Mouse (Mus musculus) forebrain, embryonic 16.5 days (tissue): ENCODE data around the gene Inpp4b. TPM values are rescaled to one million over a fixed set of nuclear protein-coding genes. Genes with fewer than 3 reads are reported as not detected.

Experiments
- ATAC-seq: fragments of 200-750 bp; cut with Nextera tagmentation; 2 replicates; pipeline ENCODE4 v1.8.0; 2017; ENCODE audit warnings: mild to moderate bottlenecking, moderate library complexity
- H3K27ac ChIP-seq: fragments of 300-500 bp; sonication (generic); 2 replicates; pipeline ENCODE4 v1.5.1; 2014; ENCODE audit warnings: low read length, control low read depth
- H3K27me3 ChIP-seq: fragments of 300-500 bp; sonication (generic); replicated peaks from 2 replicates; pipeline ENCODE4 v1.6.1; 2014; ENCODE audit warnings: low read length; ENCODE audit not compliant: control insufficient read depth, insufficient read depth
- H3K36me3 ChIP-seq: fragments of 300-500 bp; sonication (generic); 2 replicates; pipeline ENCODE4 v1.6.1; 2014; ENCODE audit not compliant: control insufficient read depth, insufficient read depth
- H3K4me1 ChIP-seq: fragments of 300-500 bp; sonication (generic); replicated peaks from 2 replicates; pipeline ENCODE4 v1.6.1; 2014; ENCODE audit warnings: low read length; ENCODE audit not compliant: control insufficient read depth, insufficient read depth
- H3K4me2 ChIP-seq: fragments of 300-500 bp; sonication (generic); 2 replicates; pipeline ENCODE4 v1.6.1; 2014; ENCODE audit warnings: mild to moderate bottlenecking, low read length, control low read depth
- H3K4me3 ChIP-seq: fragments of 300-500 bp; sonication (generic); replicated peaks from 2 replicates; pipeline ENCODE4 v1.5.1; 2014; ENCODE audit warnings: mild to moderate bottlenecking, low read length, control low read depth
- H3K9ac ChIP-seq: fragments of 300-500 bp; sonication (generic); replicated peaks from 2 replicates; pipeline ENCODE4 v1.6.1; 2014; ENCODE audit warnings: low read depth, low read length, control low read depth
- H3K9me3 ChIP-seq: fragments of 300-500 bp; sonication (generic); 2 replicates; pipeline ENCODE4 v1.6.1; 2016; ENCODE audit warnings: low read length; ENCODE audit not compliant: control insufficient read depth
- WGBS: fragments of 180-500 bp; shearing (Covaris S2); extraction: QIAGEN DNeasy Blood & Tissue Kit; methylation state at CpG from one replicate; pipeline ENCODE4 v1.1.7; 2014; 5-methylcytosine and 5-hydroxymethylcytosine counted together
- polyA plus RNA-seq: library from polyadenylated mRNA; unstranded; fragments of >200 nt; fragmentation: Nextera tagmentation; extraction: Ambion mirVana; gene quantifications from 2 replicates; pipeline ENCODE4 v1.2.1, GENCODE M21; 2015

Inpp4b gene
- polyA plus RNA-seq, 1 experiment from 2014 or later, result 6.5 TPM

DNA sequence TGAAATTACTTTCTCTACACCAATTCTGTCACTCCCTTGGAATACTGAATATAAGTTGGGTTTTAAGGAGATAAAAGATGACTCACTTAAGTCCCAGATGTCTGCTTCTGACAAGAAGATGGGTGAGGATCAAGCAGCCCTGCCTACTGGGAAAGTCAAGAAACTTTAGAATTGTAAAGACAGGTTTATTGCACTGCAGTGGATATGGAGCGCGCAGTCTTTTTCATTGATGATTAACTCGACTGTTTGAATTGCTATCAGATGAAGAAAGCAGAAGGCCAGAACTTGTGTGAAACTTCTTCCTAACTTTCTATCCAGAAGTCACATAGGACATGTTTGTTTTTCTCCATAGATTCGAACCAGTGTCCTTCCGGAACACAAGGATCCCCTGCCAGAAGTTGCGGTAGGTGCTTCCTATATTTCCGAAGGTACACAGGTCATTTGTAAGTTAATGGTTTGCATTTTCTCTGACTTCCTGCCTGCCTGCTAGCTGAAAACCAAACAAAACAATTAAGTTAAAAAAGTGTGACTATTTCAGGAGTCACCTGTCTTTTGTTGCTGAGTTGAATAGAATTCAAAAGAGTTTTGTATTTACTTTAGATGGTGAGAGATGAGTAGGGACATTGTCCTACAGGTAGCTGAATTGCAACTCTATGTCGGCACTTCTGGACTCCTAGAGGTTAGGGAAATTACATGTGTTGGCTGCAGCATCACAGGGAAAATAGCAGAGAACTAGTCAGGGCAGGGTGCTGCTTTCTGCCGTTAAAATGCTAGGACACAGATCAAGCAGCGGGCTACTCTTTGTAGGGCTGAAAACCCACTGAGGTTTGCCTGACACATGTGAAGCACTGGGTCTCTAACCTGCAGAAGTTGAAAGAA is 502.0 kb downstream of the Inpp4b start:
- Histone ChIP-seq H3K4me3 (no peak overlapping the region), H3K9ac (no peak overlapping the region), H3K4me2 (no peak overlapping the region), H3K4me1 (peaks cover 4% of the 10 kb centered on the region; the same call in 1 of the 2 replicates), H3K27ac (no peak overlapping the region), H3K27me3 (no peaks in the 10 kb centered on the region), H3K9me3 (no peaks in the 10 kb centered on the region), H3K36me3 (no peaks in the 10 kb centered on the region)
- WGBS, result 84% methylated on average over 10 of the region's 10 CpGs
- ATAC-seq, result no peak

DNA sequence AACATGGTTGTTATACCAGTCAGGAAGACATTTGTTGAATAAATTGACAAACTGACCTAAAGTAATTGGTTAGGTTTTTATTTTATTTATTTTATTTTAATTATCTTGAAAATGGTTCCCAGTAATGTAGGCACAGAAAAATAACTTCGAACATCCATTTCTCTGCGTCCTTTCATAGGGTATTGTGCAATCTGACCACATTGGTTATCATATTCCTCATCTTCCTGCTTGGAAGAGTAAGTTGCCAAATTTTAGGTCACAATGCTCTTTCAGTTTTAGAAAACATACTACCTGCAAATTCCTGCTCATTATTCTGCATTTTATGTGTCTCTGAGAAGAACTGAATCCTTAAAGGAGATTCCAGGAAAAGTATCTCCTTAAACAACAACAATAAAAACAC is 505.6 kb downstream of the Inpp4b start:
- Histone ChIP-seq H3K4me1 (peaks cover 4% of the 10 kb centered on the region; the same call in 1 of the 2 replicates), H3K9me3 (no peaks in the 10 kb centered on the region), H3K4me3 (no peak overlapping the region), H3K36me3 (no peaks in the 10 kb centered on the region), H3K4me2 (no peak overlapping the region), H3K9ac (no peak overlapping the region), H3K27me3 (no peaks in the 10 kb centered on the region), H3K27ac (no peak overlapping the region)
- ATAC-seq, result no peak
- 96% methylated on average over 2 of the region's 2 CpGs for WGBS

DNA sequence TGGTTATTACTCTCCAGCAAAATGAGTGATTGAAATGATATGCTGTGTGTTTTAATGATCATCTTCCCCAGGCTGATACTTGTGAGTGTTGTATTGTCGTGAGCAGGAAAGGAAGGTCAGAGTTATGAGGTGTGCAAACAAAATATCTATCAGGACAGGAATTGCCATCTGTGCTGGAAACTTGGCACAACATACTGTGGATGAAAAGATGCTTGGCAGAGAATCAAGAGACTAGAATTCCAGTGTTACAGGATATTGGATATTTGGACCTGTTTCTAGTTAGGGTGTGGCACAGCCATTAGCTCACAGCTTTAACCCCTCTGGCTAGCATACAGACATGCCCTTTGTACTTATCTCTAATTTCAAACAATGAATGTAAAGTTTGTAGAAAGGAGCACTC is 507.6 kb downstream of the Inpp4b start:
- WGBS, result 67% methylated on average over 1 of the region's 1 CpGs
- H3K27ac ChIP-seq, result no peak overlapping the region
- H3K36me3 ChIP-seq, result no peaks in the 10 kb centered on the region
- no peak overlapping the region for H3K4me2 ChIP-seq
- no peak overlapping the region for H3K4me3 ChIP-seq
- no peak for ATAC-seq
- peaks cover 3% of the 10 kb centered on the region; the same call in 1 of the 2 replicates for H3K4me1 ChIP-seq
- no peak overlapping the region for H3K9ac ChIP-seq
- H3K27me3 ChIP-seq, result no peaks in the 10 kb centered on the region
- H3K9me3 ChIP-seq, result no peaks in the 10 kb centered on the region

DNA sequence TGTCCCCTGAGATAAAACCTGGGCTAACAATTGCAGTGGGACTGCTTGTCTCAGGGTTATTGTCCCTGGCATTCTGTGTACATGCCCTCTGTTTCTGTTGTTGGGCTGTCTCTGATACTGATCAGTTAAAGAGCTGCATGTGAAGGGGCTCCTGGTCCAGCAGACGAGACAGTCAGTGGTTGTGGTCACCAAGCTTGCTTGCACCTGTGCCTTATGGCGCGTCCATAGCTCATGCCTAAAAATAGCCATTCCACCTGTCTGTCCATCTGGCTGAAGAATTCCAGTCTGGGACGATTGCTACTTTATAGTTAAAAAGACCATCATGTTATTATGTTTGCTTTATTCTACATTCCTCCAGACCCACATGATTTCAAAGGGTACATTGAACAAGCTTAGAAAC is 510.8 kb downstream of the Inpp4b start:
- H3K4me2 ChIP-seq, result no peak overlapping the region
- no peak overlapping the region for H3K4me3 ChIP-seq
- H3K9ac ChIP-seq, result no peak overlapping the region
- no peak overlapping the region for H3K27ac ChIP-seq
- no peaks in the 10 kb centered on the region for H3K36me3 ChIP-seq
- H3K9me3 ChIP-seq, result no peaks in the 10 kb centered on the region
- H3K27me3 ChIP-seq, result no peaks in the 10 kb centered on the region
- no peak for ATAC-seq
- H3K4me1 ChIP-seq, result no peaks in the 10 kb centered on the region
- WGBS, result 70% methylated on average over 4 of the region's 4 CpGs

DNA sequence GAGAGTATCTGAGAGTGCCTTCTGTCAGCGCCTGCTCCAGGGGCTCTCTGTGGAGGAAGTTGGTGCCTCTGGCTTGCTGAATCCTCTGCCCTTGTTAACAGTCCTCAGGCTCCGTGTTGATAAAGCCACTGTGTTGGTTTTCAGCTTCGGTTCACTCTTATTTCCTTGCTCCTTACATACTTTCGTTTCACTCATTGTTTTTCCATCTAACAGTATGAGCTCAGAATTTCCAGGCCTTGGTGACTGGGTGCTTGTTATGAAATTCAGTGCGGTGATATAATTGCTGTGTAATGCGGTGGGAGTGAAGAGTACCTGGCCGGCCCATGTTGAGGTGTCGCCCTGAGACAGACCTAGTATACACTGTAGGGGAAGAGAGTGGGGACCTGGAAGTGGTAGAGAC is 512.2 kb downstream of the Inpp4b start:
- ATAC-seq, result no peak
- Histone ChIP-seq H3K4me2 (no peak overlapping the region), H3K27ac (no peak overlapping the region), H3K4me1 (no peaks in the 10 kb centered on the region), H3K36me3 (no peaks in the 10 kb centered on the region), H3K4me3 (no peak overlapping the region), H3K9ac (no peak overlapping the region), H3K9me3 (no peaks in the 10 kb centered on the region), H3K27me3 (no peaks in the 10 kb centered on the region)
- 85% methylated on average over 8 of the region's 8 CpGs for WGBS

DNA sequence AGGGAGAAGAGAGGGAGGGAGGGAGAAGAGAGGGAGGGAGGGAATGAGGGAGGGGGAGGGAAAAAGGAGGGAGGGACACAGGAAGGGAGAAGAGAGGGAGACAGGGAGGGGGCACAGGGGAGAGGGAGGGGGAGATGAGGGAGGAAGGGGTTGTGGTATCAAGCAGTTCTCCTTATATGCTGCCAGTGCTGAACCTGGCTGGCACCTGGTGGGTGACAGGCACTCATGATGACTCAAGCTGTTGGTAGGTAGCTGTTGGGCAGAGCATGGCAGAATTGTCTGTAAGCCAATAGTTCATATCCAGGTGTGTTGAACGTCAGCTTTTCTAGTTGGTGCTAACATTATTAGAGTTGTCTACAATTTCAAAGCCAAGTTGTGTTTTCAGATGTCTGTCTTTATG is 512.7 kb downstream of the Inpp4b start:
- H3K36me3 ChIP-seq, result no peaks in the 10 kb centered on the region
- no peak for ATAC-seq
- 93% methylated on average over 1 of the region's 1 CpGs for WGBS
- no peak overlapping the region for H3K9ac ChIP-seq
- H3K4me2 ChIP-seq, result no peak overlapping the region
- no peaks in the 10 kb centered on the region for H3K9me3 ChIP-seq
- H3K4me1 ChIP-seq, result no peaks in the 10 kb centered on the region
- H3K4me3 ChIP-seq, result no peak overlapping the region
- no peaks in the 10 kb centered on the region for H3K27me3 ChIP-seq
- no peak overlapping the region for H3K27ac ChIP-seq

DNA sequence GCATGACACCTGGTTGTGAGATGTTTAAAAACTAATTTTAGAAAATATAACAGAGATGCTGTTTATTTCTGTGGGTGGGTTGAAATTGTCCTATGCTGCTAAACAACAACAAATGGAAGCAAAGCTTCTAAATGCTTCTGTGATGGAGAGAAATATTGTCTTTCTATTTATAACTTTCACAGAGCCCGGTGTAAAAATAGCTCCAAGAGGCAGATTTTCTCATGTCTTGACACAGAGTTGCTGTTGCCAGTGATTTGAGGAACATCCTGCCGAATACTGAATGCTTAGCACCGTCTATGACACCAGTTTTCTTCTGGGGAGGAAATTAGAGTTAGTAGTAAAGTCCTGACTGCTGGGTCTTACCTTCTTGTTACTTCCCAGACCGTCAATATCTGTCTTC is 513.8 kb downstream of the Inpp4b start:
- H3K27ac ChIP-seq, result no peak overlapping the region
- H3K9me3 ChIP-seq, result no peaks in the 10 kb centered on the region
- whole genome bisulfite sequencing, result 67% methylated on average over 4 of the region's 4 CpGs
- no peak overlapping the region for H3K9ac ChIP-seq
- H3K27me3 ChIP-seq, result no peaks in the 10 kb centered on the region
- H3K4me2 ChIP-seq, result no peak overlapping the region
- peak; percentile 58; the same call in 1 of the 2 replicates for ATAC-seq
- no peaks in the 10 kb centered on the region for H3K36me3 ChIP-seq
- H3K4me1 ChIP-seq, result no peaks in the 10 kb centered on the region
- H3K4me3 ChIP-seq, result no peak overlapping the region

DNA sequence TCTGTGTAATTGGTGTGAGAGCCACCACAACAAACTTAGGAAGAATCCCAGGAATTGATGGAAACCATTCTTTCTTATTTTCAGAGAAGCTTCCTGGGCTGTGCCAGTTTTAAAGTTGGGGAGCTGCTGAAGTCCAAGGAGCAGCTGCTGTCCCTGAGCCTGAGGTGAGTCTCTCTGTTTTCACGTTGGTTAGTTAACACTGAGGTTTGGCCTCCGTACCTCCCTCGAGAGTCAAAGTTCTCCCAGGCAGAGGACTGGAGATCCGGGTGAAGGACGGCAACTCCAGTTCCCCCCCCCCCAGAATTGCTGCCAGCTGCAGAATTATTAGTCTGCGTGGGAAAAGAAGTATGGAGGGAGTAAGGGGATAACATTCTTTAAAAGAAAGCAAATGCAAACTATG is 514.3 kb downstream of the Inpp4b start:
- ATAC-seq, result no peak
- no peak overlapping the region for H3K4me2 ChIP-seq
- no peak overlapping the region for H3K27ac ChIP-seq
- H3K9me3 ChIP-seq, result no peaks in the 10 kb centered on the region
- H3K4me3 ChIP-seq, result no peak overlapping the region
- no peak overlapping the region for H3K9ac ChIP-seq
- 74% methylated on average over 6 of the region's 6 CpGs for WGBS
- H3K4me1 ChIP-seq, result no peaks in the 10 kb centered on the region
- no peaks in the 10 kb centered on the region for H3K36me3 ChIP-seq
- H3K27me3 ChIP-seq, result no peaks in the 10 kb centered on the region

DNA sequence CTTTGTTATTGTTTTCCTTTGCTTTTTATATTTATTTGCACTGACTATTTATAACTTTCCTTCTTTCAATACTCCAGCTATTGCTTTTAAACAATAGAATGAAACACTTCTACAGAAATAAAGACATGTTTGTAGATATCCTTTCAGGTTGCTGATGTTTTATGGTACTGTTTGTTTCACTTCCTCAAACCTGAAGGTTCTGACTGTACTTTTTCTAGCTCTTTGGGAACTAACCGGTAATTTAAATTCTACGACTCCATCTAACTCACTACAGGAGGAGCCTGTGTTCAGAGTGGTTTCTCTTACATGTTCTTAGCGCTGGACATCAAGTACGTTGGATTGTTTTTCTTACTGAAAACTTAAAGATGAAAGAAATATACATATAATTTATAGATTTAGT is 516.0 kb downstream of the Inpp4b start:
- Histone ChIP-seq H3K36me3 (no peaks in the 10 kb centered on the region), H3K9ac (no peak overlapping the region), H3K9me3 (no peaks in the 10 kb centered on the region), H3K4me2 (no peak overlapping the region), H3K4me3 (no peak overlapping the region), H3K4me1 (no peaks in the 10 kb centered on the region), H3K27me3 (no peaks in the 10 kb centered on the region), H3K27ac (no peak overlapping the region)
- no peak for ATAC-seq
- WGBS, result 95% methylated on average over 4 of the region's 4 CpGs
